Mouse (Mus musculus): ENCODE results near the gene Creb5. TPM values are rescaled to one million over a fixed set of nuclear protein-coding genes. Genes with fewer than 3 reads are reported as not detected.
A peak's percentile ranks its signal among the peaks of the same experiment; 100 is the strongest.

Gene Creb5
- polyA plus RNA-seq, 1 experiment from 2014 or later = 0.20 TPM

DNA sequence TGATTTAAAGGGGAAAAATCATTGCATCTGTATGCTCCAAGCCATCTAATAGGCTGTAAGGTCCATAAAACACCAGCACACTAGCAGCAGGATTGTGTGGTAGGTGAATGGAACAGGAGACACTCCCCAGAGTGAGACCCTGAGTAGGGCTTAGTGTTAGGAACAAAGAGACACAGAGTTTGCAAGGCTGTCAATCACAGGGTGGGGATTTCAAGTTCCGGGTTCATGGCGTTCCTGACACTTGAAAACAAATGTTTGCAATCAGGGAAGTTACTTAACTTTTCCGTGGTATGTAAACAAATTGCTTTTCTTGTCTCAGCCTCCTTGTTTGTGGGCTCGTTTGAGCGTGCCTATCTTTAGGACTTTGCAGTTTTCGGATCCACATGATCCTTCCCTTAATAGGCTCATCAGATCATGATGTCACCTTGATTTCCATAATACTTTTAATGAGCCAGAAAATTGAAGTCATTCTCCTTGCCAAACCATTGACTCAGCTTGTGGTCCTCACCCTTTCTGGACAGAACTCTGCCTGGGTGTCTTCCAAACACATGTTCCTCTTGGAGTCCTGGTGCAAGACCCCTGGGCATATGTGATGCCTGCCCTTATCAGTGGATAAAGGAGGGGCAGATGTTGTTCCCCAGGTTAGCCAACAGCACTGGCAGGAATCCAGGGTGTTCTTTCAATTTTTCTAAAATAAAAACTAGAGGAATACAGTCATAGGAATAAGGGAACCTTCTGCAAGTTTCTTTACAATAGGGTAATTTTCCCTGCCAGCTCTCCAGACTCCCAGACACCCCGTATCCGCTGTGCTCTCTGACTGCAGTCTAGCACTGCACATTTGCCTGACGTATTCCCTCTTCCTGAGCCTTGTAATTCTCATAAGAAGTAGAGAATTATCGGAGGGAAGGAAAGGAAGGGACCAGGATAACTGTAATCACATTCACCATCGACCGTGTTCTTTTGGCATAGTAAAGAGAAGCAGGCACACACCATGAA, 175.0 kb downstream of the Creb5 start:
- Histone ChIP-seq H3K9ac (replicated peaks) (no peak overlapping the region), H3K4me2 (ENCODE audit: low read depth, low read length) (no peak overlapping the region), H3K27me3 (ENCODE audit: insufficient read depth, low read length) (peaks cover 26% of the 10 kb centered on the region), H3K36me3 (replicated peaks; ENCODE audit: insufficient read depth, low read length) (no peaks in the 10 kb centered on the region), H3K4me1 (ENCODE audit: insufficient read depth) (no peaks in the 10 kb centered on the region), H3K9me3 (ENCODE audit: low read length) (no peaks in the 10 kb centered on the region), H3K4me3 (ENCODE audit: low read depth, low read length) (no peak overlapping the region), H3K27ac (ENCODE audit: low read depth) (no peak overlapping the region)
- WGBS (ENCODE audit: insufficient replicate concordance) = 55% methylated on average over 12 of the region's 12 CpGs
- TF ChIP-seq CTCF (IDR thresholded peaks at IDR 0.05; ENCODE audit: low read depth) = no peak
- peak; percentile 61; the same call in 1 of the 2 replicates for TF ChIP-seq EP300 (IDR thresholded peaks at IDR 0.05; ENCODE audit: low read depth)
- DNase-seq = no peak
- peak; percentile 38; the same call in 1 of the 2 replicates for ATAC-seq

DNA sequence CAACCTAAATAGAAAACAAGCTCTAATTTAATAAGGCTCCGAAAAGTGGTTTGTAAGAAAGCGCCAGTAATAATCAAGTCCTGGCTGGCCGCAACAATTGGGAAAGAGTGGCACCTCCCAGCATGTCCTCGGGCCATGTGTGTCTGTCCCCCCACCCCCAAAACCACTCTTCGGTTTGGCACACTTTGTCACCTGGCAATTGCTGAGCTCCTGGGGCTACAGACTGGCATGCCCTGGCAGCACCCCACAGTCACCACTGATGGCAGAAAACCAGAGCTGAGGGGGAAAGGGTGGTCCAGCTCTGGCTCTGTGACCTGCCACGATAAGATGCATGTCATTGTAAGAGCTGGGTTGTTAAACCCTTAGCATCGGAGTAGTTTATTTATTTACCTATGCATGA, 175.7 kb downstream of the Creb5 start:
- H3K27ac ChIP-seq (ENCODE audit: low read depth) = no peak overlapping the region
- WGBS (ENCODE audit: insufficient replicate concordance) = 70% methylated on average over 7 of the region's 7 CpGs
- no peak overlapping the region for H3K4me3 ChIP-seq (ENCODE audit: low read depth, low read length)
- TF ChIP-seq EP300 (IDR thresholded peaks at IDR 0.05; ENCODE audit: low read depth) (no peak), CTCF (IDR thresholded peaks at IDR 0.05; ENCODE audit: low read depth) (no peak)
- no peak overlapping the region for H3K4me2 ChIP-seq (ENCODE audit: low read depth, low read length)
- DNase-seq (no peak), ATAC-seq (no peak)
- H3K27me3 ChIP-seq (ENCODE audit: insufficient read depth, low read length) = peaks cover 22% of the 10 kb centered on the region
- H3K36me3 ChIP-seq (replicated peaks; ENCODE audit: insufficient read depth, low read length) = no peaks in the 10 kb centered on the region
- H3K9ac ChIP-seq (replicated peaks) = no peak overlapping the region
- no peaks in the 10 kb centered on the region for H3K9me3 ChIP-seq (ENCODE audit: low read length)
- H3K4me1 ChIP-seq (ENCODE audit: insufficient read depth) = no peaks in the 10 kb centered on the region

DNA sequence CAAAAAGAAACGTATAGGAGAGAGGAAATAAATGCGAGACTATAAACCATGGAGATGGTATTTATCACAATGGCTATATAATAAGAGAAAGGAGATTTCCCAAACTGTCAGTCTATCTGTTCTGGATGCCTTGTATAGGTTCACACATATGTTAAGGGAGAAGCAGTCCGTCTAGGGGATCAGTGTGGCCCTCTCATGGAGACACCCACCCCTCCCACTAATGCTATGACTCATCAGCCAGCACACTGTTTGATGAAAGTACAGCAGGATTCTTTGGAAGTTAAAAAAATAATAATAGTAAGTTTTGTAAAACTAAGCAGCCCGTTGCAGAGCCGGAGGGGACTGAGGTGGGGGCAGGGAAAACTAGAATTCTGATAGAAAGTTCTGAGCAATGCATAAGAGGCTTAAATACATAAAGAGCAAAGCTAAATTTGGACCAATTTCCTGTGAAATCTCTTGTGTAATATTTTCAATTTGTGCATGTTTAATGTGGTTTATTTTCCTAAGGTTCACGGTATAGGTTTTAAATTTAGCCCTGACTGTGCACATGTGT, 176.3 kb downstream of the Creb5 start:
- TF ChIP-seq CTCF (IDR thresholded peaks at IDR 0.05; ENCODE audit: low read depth) (no peak), EP300 (IDR thresholded peaks at IDR 0.05; ENCODE audit: low read depth) (no peak)

DNA sequence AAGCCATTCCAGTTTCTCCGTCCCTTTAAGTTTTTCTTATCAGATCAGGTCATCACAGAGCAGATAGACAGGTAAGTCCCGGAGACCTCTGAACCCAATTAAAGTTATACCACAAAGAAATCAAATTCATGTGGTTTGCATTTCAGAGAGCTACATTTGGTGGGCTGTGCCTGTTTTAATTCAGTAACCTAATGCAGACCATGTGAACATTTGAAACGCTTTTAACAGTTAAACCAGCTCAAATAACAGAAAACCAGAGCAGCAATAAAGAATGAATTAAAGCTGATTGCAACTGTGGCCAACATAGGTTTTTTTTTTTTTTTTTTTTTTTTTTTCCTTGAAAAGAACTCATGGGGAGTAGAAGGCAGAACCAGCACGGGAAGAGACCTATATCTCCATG, 182.1 kb downstream of the Creb5 start:
- no peak overlapping the region for H3K4me2 ChIP-seq (ENCODE audit: low read depth, low read length)
- no peaks in the 10 kb centered on the region for H3K4me1 ChIP-seq (ENCODE audit: insufficient read depth)
- no peaks in the 10 kb centered on the region for H3K9me3 ChIP-seq (ENCODE audit: low read length)
- H3K4me3 ChIP-seq (ENCODE audit: low read depth, low read length) = no peak overlapping the region
- H3K9ac ChIP-seq (replicated peaks) = no peak overlapping the region
- no peak overlapping the region for H3K27ac ChIP-seq (ENCODE audit: low read depth)
- no peak for TF ChIP-seq CTCF (IDR thresholded peaks at IDR 0.05; ENCODE audit: low read depth)
- no peak for TF ChIP-seq EP300 (IDR thresholded peaks at IDR 0.05; ENCODE audit: low read depth)
- no peak for ATAC-seq
- H3K27me3 ChIP-seq (ENCODE audit: insufficient read depth, low read length) = peaks cover 13% of the 10 kb centered on the region; the same call in 1 of the 2 replicates
- DNase-seq = no peak
- WGBS (ENCODE audit: insufficient replicate concordance) = 66% methylated on average over 4 of the region's 4 CpGs
- no peaks in the 10 kb centered on the region for H3K36me3 ChIP-seq (replicated peaks; ENCODE audit: insufficient read depth, low read length)

More for the DNA sequence above, 176.3 kb downstream of the Creb5 start:
- peaks cover 22% of the 10 kb centered on the region for H3K27me3 ChIP-seq (ENCODE audit: insufficient read depth, low read length)
- DNase-seq = no peak
- H3K9me3 ChIP-seq (ENCODE audit: low read length) = no peaks in the 10 kb centered on the region
- WGBS (ENCODE audit: insufficient replicate concordance) = 66% methylated on average over 6 of the region's 6 CpGs
- no peak overlapping the region for H3K27ac ChIP-seq (ENCODE audit: low read depth)
- H3K4me2 ChIP-seq (ENCODE audit: low read depth, low read length) = no peak overlapping the region
- H3K4me3 ChIP-seq (ENCODE audit: low read depth, low read length) = no peak overlapping the region
- H3K4me1 ChIP-seq (ENCODE audit: insufficient read depth) = no peaks in the 10 kb centered on the region
- no peak overlapping the region for H3K9ac ChIP-seq (replicated peaks)
- no peak for ATAC-seq
- no peaks in the 10 kb centered on the region for H3K36me3 ChIP-seq (replicated peaks; ENCODE audit: insufficient read depth, low read length)

DNA sequence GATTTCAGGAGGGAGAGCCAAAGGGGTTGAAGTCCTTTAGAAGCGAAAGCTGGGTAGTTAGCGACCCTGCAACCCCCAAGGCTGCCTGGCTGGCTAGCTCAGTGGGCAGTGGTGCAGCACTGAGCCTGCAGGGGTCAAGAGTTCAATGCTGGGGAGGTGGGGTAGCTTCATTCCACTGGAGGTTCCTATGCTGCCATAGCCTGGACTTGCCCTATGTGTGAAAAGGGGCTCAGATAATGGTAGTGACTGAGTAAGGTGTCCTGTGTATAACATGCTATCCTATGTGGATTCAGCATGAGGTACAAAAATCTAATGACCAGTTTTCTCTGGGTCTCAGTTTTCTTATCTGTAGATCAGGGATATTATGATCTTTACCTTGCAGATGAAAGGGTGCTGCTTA, 182.6 kb downstream of the Creb5 start:
- Histone ChIP-seq H3K9me3 (ENCODE audit: low read length) (no peaks in the 10 kb centered on the region), H3K4me3 (ENCODE audit: low read depth, low read length) (no peak overlapping the region), H3K9ac (replicated peaks) (no peak overlapping the region), H3K36me3 (replicated peaks; ENCODE audit: insufficient read depth, low read length) (no peaks in the 10 kb centered on the region), H3K27ac (ENCODE audit: low read depth) (no peak overlapping the region), H3K4me2 (ENCODE audit: low read depth, low read length) (no peak overlapping the region), H3K27me3 (ENCODE audit: insufficient read depth, low read length) (peaks cover 13% of the 10 kb centered on the region; the same call in 1 of the 2 replicates), H3K4me1 (ENCODE audit: insufficient read depth) (no peaks in the 10 kb centered on the region)
- ATAC-seq (no peak), DNase-seq (no peak)
- WGBS (ENCODE audit: insufficient replicate concordance) = 72% methylated on average over 2 of the region's 2 CpGs
- no peak for TF ChIP-seq CTCF (IDR thresholded peaks at IDR 0.05; ENCODE audit: low read depth)
- TF ChIP-seq EP300 (IDR thresholded peaks at IDR 0.05; ENCODE audit: low read depth) = no peak

DNA sequence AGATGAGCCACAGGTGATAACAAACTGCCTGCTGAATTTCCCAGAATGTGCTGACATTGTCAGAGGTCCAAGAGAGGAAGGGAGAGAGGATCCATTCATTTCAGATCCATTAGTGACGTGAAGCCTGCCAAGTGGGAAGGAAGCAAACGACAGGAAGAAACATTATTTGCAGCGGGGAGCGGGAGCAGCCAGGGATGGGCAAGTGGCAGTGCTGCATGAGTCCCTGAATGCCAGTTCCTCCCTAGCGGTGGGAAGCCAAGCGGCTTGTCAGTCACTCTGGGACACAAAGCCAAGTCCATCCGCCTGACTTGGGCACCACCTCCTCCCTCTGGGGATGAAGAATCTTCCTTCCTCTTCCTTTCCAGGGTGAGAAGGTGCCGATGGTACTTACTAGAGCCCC, 183.5 kb downstream of the Creb5 start:
- ATAC-seq = no peak
- H3K4me3 ChIP-seq (ENCODE audit: low read depth, low read length) = no peak overlapping the region
- no peak for DNase-seq
- no peaks in the 10 kb centered on the region for H3K4me1 ChIP-seq (ENCODE audit: insufficient read depth)
- no peak overlapping the region for H3K9ac ChIP-seq (replicated peaks)
- WGBS (ENCODE audit: insufficient replicate concordance) = 59% methylated on average over 8 of the region's 8 CpGs
- H3K36me3 ChIP-seq (replicated peaks; ENCODE audit: insufficient read depth, low read length) = no peaks in the 10 kb centered on the region
- TF ChIP-seq EP300 (IDR thresholded peaks at IDR 0.05; ENCODE audit: low read depth) (no peak), CTCF (IDR thresholded peaks at IDR 0.05; ENCODE audit: low read depth) (no peak)
- H3K27ac ChIP-seq (ENCODE audit: low read depth) = no peak overlapping the region
- H3K9me3 ChIP-seq (ENCODE audit: low read length) = no peaks in the 10 kb centered on the region
- H3K4me2 ChIP-seq (ENCODE audit: low read depth, low read length) = no peak overlapping the region
- H3K27me3 ChIP-seq (ENCODE audit: insufficient read depth, low read length) = peaks cover 13% of the 10 kb centered on the region; the same call in 1 of the 2 replicates
